Mouse (Mus musculus) left cerebral cortex, postnatal 36 days (tissue): Measurements from ENCODE around the gene Trim41. TPM values are rescaled to one million over a fixed set of nuclear protein-coding genes. Genes with fewer than 3 reads are reported as not detected.
"Not testable (repeated sequence)": the region's sequence is repeated elsewhere in the genome, so short reads cannot be mapped to it uniquely, and the experiment has no call there.

Experiments used
- DNase-seq, 2 experiments: peaks; one replicate each; pipeline ENCODE4 v3.0.0; 2021 to 2022; ENCODE audit warnings: low spot score in 2 of 2, mixed read lengths in 1 of 2
- intact Hi-C: fragments of 180-260 bp; cut with DNase I; formaldehyde crosslinking; loops from one replicate; pipeline ENCODE4 v1.15.1; 2025
- total RNA-seq, 2 experiments: library from RNA; stranded (reverse); gene quantifications; 2 replicates each; pipeline ENCODE4 v1.2.3; 2021

The Trim41 gene
- total RNA-seq: 10 to 100 TPM; 61.2 to 62.1 TPM

GRCm38 (mm10) chr11:48816800-48817665, at the start of gene Trim41:
Gene Trim41 (minus strand): TSS chr11:48817353.
- intact Hi-C loops: loop anchor here (2.0 to 5.0 kb wide), 2 partner anchors 16 to 385 kb away; partner anchors contain the start of genes Rack1 and Zfp62
- peak; percentile 99 for DNase-seq

GRCm38 (mm10) chr11:48866481-48866880, 49.3 kb upstream of the Trim41 start:
- intact Hi-C loops: no loop called here
- DNase-seq: no peak

GRCm38 (mm10) chr11:48863808-48864207, 46.7 kb upstream of the Trim41 start:
- intact Hi-C loops: no loop called here
- DNase-seq: no peak

GRCm38 (mm10) chr11:48862784-48863319, 45.7 kb upstream of the Trim41 start:
- intact Hi-C loops: no loop called here
- no peak for DNase-seq

GRCm38 (mm10) chr11:48859014-48859413, 41.9 kb upstream of the Trim41 start:
- DNase-seq: peak in 1 of 2 experiments; percentile 33
- intact Hi-C loops: loop anchor here (2.0 kb wide), 1 partner anchor 70 kb away; no protein-coding TSS in a partner anchor

GRCm38 (mm10) chr11:48853474-48854180, 36.5 kb upstream of the Trim41 start:
- peak; percentile 94 to 95 for DNase-seq
- intact Hi-C loops: loop anchor here (1.0 kb wide), 1 partner anchor 35 kb away; no protein-coding TSS in a partner anchor

- no peak for DNase-seq
- intact Hi-C loops: no loop called here
Measured at GRCm38 (mm10) chr11:48852624-48853473, 35.7 kb upstream of the Trim41 start.

GRCm38 (mm10) chr11:48852190-48852589, 35.0 kb upstream of the Trim41 start:
- no peak for DNase-seq
- intact Hi-C loops: no loop called here

GRCm38 (mm10) chr11:48851270-48851995, 34.3 kb upstream of the Trim41 start:
- DNase-seq: no peak
- intact Hi-C loops: no loop called here

- DNase-seq: no peak
- intact Hi-C loops: no loop called here
Measured at GRCm38 (mm10) chr11:48850240-48850639, 33.1 kb upstream of the Trim41 start.

GRCm38 (mm10) chr11:48846881-48847280, 29.7 kb upstream of the Trim41 start:
- intact Hi-C loops: no loop called here
- no peak for DNase-seq

- not testable (repeated sequence) for DNase-seq
Measured at GRCm38 (mm10) chr11:48846362-48846761, 29.2 kb upstream of the Trim41 start.

GRCm38 (mm10) chr11:48845244-48845815, 28.2 kb upstream of the Trim41 start:
- no peak for DNase-seq
- intact Hi-C loops: no loop called here

More at GRCm38 (mm10) chr11:48846362-48846761, 29.2 kb upstream of the Trim41 start:
- intact Hi-C loops: not testable (repeated sequence)

GRCm38 (mm10) chr11:48844309-48844708, 27.2 kb upstream of the Trim41 start:
- DNase-seq: no peak
- intact Hi-C loops: no loop called here

- intact Hi-C loops: no loop called here
- no peak for DNase-seq
Measured at GRCm38 (mm10) chr11:48843202-48843601, 26.0 kb upstream of the Trim41 start.

GRCm38 (mm10) chr11:48842378-48842792, 25.2 kb upstream of the Trim41 start:
- DNase-seq: no peak
- intact Hi-C loops: no loop called here

- intact Hi-C loops: no loop called here
- no peak for DNase-seq
Measured at GRCm38 (mm10) chr11:48841213-48841612, 24.1 kb upstream of the Trim41 start.

- intact Hi-C loops: no loop called here
- no peak for DNase-seq
Measured at GRCm38 (mm10) chr11:48840805-48841204, 23.7 kb upstream of the Trim41 start.
